Mouse (Mus musculus) small intestine, adult 2 months (tissue): ENCODE measurements around the gene Ncmap.

Experiments used
- CTCF ChIP-seq: fragments of 200-500 bp; IDR thresholded peaks from 2 replicates; pipeline ENCODE4 v1.5.1; 2012; ENCODE audit warnings: low read depth, mild to moderate bottlenecking, control low read depth, inconsistent platforms, low read length, moderate library complexity, mixed read lengths; ENCODE audit not compliant: insufficient replicate concordance, insufficient read length; ENCODE audit errors: extremely low read depth
- POLR2A ChIP-seq: fragments of 200-500 bp; IDR thresholded peaks from 2 replicates; pipeline ENCODE4 v1.6.1; 2012; ENCODE audit warnings: low read depth, mild to moderate bottlenecking, control low read depth, inconsistent platforms, low read length, moderate library complexity

GRCm38 (mm10) chr4:135361722-135362121 lies 36.3 kb downstream of the Ncmap start:
- TF ChIP-seq CTCF (no peak), POLR2A (no peak)
